Mouse (Mus musculus) ovary, postnatal 36 days (tissue): ENCODE data around the gene Ttc39a.

ENCODE experiments used
- DNase-seq: peaks from one replicate; pipeline ENCODE4 v3.0.0; 2022; ENCODE audit warnings: low spot score, mixed read lengths

The Ttc39a gene

DNA sequence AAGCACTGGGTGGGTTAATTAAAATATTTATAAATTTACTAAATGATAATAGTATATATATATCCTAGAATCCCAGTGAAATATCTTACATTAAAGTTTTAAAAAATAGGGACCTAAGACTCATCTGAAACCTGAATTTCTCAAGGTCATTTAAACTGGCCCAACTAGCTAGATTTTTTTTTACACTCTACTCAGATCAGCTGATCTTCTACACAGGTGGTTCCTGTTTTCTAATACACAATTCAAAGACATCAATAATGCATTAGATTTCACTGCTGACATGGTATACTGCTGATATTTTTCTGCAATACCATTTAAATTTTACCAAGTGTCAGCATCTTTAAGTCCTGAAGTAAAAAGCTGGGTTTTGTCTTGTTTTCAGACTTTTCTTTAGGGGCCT is 57.5 kb downstream of the Ttc39a start:
- no peak for DNase-seq

DNA sequence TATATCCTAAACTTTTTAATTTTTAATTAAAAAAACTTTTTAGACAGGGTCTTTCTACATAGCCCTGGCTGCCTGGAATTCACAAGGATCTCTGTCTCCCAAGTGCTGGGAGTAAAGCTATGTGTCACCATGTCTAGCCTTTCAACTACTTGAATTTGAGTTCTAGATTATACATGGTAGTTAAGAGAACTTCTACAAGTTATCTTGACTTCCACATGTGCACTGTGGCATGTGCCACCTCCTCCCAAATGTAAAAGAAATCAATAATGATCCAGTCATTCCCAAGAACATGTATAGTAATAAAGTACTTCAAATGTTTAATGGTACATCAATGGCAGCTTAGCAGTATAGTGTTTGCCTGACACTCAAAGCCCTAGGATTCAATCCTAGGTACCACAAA is 61.3 kb downstream of the Ttc39a start:
- DNase-seq, result no peak

DNA sequence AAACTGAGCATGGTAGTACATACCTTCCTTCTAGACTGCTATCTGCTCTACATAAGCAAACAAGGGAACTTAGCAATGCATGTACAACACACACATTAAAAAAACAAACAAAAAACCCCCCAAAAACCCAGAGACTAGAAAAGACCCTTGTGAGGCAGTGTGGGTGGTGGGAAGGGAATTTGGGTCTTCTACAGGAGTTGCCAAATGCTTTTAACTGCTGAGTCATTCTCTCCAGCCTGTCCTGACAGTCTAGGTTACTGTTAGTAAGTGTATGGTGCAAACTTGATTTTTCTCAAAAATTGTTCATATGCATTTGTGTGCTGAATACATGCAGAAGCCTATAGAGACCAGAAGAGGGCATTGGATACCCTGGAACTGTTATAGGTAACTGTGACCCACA is 65.2 kb downstream of the Ttc39a start:
- DNase-seq, result no peak

DNA sequence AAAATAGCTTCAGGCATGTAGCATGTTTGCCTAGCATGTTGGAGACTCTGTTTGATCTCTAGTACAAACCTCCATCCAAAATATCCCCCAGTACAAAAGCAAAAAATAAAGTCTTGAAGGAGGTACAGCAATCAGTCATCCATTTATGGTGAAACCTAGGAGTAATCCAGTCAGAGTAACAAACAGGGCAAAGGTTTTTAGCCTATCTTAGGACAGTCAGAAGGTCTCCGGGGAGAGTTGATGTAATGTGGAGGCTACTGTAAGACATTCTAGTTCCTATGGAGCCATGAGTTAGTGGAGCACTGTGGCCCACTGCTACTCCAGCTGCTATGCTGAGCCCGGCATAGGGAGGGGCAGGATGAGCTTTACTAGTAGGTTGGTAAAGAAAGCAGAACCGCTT is 66.1 kb downstream of the Ttc39a start:
- DNase-seq, result no peak

DNA sequence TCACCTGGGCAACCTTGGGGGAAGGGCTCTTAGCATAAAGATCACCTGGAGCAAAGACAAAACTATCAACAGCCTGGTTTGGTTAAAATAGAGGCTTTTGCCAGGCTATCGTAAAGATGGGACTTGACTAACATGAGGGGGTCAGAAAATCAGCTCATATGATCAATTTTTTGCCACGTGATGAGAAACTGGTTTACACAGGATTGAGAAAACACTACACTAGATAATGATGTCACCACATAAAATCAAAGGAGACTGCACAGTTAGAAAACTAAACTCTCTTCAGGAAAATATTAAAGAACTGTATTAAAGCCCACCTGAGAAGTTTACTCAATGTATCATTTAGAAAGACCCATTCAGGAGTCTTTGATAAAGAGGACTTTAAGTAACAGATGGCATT is 68.7 kb downstream of the Ttc39a start:
- DNase-seq, result no peak

DNA sequence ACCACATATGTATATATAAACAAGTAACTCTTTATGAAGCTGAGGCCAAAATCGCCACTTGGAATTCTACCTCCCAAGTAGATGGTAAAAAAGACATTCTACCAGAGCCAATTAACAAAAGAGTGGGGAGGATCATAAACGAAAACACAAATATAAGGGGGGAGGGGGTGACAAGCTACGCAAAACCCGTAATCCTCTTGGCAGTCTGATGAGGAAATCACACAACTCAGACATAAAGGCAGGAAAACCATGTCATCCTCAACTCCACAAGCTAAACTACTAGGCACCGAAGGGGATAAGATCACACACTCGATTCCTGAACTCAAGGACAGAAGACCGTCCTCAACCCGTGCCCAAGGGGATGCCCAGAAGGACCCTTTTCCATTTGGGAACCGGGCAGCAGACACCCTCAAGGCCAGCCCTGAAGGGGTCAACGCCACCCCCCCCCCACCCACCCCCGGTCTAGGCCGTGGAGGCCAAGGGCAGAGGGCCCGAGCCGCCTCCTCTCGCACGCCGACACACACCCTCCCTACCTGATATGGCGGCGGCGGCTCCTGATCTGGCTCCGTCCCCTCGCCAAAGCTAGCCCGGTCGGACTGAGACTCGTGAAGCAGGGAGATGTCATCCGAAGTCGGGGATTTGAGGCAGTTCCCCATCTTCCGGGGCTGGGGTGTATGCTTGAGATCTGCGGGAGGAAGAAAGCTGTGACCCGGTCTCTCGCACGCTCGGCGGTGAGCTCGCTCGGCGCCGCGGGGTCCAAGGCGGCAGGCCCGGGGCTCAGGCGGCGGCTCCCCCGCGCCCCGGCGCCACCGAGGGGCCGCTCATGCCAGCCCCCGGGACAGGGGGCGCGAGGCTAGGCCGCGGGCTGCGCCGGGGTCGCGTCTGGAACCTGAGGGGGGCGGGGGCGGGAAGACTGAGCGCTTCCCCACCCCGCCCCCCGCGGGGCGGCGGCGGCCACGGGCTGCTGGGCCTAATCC is 69.4 kb downstream of the Ttc39a start:
- DNase-seq, result peak; percentile 60

DNA sequence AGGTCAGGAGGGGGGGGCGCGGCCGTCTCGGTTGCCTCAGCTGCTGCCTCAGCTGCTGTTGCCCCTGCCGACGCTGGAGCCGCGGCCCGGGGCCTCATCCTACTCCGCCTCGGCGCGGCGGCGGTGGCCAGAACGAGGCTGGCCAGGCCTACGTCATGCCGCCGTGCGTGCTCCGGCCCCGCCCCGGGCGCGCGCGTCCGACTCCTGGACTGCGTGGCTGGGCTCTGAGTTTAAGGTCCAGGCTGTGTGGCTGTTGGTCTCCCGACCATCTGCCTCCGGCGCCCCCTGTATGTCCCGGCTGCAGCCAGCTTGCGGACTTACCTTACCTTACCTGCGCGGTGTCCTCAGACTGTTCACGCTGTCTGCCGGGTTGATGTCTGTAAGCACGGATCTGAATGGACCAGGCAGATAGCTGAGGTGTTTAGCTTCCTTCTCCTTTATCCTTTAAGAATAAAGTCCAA is 70.2 kb downstream of the Ttc39a start:
- DNase-seq, result peak; percentile 91

DNA sequence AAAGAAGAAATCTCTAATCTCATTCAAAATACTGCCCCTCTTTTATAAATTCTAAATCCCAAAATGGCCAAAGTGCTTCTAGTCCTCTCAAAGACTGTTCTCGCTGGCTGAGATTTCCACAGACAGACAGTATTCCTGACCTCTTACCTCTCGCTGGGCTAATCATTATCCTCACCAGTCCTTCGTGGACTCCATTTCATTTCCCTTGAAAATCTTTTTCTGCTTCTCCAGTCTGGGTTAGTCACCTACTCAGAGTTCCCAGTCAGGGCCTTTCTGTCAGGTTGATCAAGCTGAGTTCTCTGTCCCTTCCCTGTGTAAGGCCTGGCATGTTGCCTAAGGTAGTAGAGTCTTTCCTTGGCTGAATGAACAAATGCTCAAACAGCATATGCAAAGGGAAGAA is 71.0 kb downstream of the Ttc39a start:
- no peak for DNase-seq

DNA sequence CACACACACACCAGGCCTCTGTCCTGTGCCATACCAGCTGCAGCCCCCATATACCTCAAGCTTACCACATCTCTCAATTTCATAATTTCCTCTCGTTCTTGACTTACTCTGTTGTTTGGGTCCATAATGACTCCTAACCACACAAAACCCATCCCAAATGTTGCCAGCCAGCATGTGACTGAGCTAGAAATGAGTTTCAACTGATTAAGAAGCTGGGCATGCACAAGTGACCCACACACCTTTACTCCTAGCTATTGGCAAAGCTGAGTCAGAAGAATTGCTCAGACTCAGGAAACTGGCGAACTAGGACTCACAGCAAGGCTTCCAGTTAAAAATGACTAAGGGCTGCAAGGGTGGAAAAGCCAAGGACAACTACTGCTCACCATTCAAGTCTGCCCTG is 75.0 kb downstream of the Ttc39a start:
- no peak for DNase-seq

DNA sequence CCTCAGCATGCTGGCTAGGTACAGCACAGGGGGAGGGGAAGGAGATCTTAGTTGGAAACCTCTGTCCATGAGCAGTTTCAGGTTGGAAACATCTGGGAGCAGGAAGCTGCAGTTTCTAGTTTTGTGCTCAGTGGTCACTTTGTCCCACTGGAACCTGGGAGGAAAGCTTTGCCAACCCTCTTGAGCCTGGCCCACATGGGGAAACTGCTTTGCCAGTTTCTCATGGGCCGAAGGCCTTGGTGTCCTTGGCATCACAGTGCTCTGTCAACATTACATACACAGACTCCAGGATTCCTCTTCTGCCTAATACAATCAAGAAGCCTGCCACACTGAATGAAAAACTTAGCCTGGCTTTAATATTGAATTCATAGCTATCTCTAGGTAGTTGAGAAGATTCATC is 76.3 kb downstream of the Ttc39a start:
- DNase-seq, result no peak

DNA sequence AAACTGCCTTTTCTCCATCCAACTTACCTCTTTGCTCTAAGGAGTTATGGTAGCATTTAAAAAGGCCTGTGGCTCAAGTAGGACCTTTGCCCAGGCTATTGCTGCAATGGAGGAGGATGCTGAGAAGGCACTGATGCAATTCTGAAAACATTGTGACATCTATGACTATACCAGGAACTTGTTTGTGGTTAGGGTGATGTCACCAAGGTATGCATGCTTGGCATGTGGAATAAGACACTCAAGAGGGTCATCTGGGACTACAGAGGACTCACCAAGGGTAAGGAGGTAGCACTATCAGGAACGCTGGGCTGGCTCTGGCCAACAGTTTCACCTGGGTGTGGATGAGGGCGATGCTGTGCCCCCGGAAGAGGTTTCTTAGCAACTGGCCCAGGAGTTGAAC is 78.2 kb downstream of the Ttc39a start, which contains the start of gene Rnf11:
Gene Rnf11, minus strand, starts transcription at position 108 of the 400 bp plus-strand sequence.
- DNase-seq, result no peak

DNA sequence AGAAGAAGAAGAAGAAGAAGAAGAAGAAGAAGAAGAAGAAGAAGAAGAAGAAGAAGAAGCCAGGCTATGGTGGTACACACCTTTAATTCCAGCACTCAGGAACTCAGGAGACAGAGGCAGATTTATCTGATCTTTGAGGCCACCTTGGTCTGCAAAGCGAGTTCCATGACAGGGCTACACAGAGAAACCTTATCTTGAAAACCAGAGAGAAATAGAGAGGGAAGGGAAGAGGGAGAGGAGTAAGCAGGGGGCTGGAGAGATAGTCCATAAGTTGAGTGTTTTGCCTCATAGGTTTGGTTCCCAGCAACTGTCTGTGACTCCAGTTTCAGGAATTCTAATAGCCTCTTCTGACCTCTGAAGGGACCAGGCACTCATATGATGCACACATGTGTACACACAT is 82.4 kb downstream of the Ttc39a start:
- no peak for DNase-seq

DNA sequence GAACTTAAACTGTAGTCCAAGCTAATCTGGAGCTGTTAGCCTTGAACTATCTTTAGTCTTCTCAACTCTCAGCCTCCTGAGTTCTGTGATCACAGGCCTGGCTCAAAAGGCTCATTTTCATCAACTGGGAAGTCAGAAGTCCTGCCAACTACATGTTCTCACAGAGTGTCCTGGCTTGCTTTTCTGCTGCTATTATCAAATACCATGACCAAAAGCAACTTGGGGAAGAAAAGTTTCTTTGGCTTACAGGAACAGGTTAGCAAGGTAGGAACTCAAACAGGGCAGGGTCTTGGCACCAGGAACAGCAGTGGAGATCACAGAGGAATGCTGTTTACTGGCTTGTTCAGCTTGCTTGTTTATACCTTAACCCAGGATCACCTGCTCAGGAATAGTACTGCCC is 87.2 kb downstream of the Ttc39a start:
- DNase-seq, result no peak
